Mouse (Mus musculus): ENCODE data around the gene Fnip1. TPM values are rescaled to one million over a fixed set of nuclear protein-coding genes. Genes with fewer than 3 reads are reported as not detected.

Fnip1 gene
- total and polyA plus RNA-seq, 3 experiments = 11.9 to 13.6 TPM; not detected in 1

DNA sequence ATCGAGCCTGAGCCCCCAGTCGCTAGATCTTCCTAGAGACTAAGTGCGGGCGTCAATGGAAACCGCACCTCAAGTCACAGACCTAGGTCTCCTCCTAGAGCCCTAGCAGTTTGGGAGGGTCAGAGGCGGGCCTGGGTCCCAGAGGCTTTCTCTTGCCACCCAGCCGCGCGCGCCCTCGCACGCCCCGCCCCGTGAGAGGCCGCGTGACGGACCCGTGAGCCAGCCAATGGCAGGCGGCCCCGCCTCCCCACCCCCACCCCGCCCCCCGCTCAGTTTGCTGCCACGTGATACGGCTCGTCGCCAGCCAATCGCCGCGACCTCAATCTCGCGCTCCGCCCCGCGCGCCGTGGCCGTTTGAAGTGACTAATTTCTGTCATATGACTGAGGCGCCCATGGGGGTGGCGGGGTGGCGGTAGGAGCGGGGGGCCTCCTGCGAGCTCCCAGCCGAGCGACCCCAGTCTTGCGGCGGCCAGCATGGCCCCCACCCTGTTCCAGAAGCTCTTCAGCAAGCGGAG lies at the start of gene Fnip1 (continued):
- TF ChIP-seq ZMIZ1 (IDR thresholded peaks at IDR 0.05; ENCODE audit: low read depth, low read length) (peak; percentile 95), KAT2A (conservative IDR thresholded peaks at IDR 0.05; ENCODE audit: low read depth, low read length) (no peak; the same call in 1 of the 2 replicates)

DNA sequence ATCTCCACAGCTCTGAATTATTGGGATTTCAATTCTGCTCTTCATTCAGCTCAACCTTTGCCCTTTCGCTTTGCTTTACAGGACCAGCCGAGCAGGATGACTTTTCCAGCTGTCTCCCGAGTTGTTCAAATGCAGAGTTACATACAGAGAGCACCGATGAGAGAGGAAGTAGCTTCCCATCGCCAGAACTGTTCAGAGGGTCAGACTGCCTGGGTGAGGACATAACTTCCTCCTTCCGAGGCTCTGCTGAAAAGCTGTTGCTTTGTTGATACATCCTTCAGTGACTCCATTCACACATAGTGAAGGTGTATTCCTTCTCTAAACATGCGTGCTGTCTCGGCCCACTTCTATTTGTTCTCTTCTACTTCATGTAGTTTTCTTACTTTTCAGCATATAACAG lies 47.6 kb upstream of the Fnip1 start:
- Histone ChIP-seq H3K9me3 (replicated peaks; ENCODE audit: insufficient read depth, low read length) (no peaks in the 10 kb centered on the region), H3K4me1 (ENCODE audit: control insufficient read depth in 1 of 2, insufficient read depth in 2 of 2, low read length in 2 of 2) (peaks cover 5 to 20% of the 10 kb centered on the region in 2 experiments; a peak in 3 of 4 replicates), H3K79me2 (ENCODE audit: control insufficient read depth, insufficient read depth, low read length, poor library complexity) (no peaks in the 10 kb centered on the region), H3K9ac (ENCODE audit: control insufficient read depth, low read depth, low read length, poor library complexity, severe bottlenecking) (peak overlapping the region; percentile 49), H3K4me3 (ENCODE audit: control insufficient read depth in 1 of 2, insufficient read depth in 1 of 2, low read depth in 2 of 2, low read length in 2 of 2) (peak overlapping the region; percentile 30 to 38), H3K27ac (ENCODE audit: control insufficient read depth, low read depth, low read length) (peak overlapping the region; percentile 32; the same call in 1 of the 2 replicates), H3K36me3 (ENCODE audit: control insufficient read depth in 1 of 2, insufficient read depth in 2 of 2, low read length in 2 of 2) (peaks cover 0 to 15% of the 10 kb centered on the region in 2 experiments; a peak in 2 of 4 replicates), H3K27me3 (ENCODE audit: control insufficient read depth in 1 of 2, insufficient read depth in 2 of 2, low read length in 2 of 2) (no peaks in the 10 kb centered on the region)
- DNase-seq (ENCODE audit: low read depth, low spot score) = peak; percentile 86
- TF ChIP-seq EP300 (IDR thresholded peaks at IDR 0.05; ENCODE audit: low read depth in 1 of 2, low read length in 2 of 2) (peak in 1 of 2 experiments; percentile 69; a peak in 3 of 4 replicates), E2F4 (IDR thresholded peaks at IDR 0.05; ENCODE audit: borderline replicate concordance, low read depth, low read length) (peak; percentile 44; the same call in 1 of the 2 replicates), SMC3 (IDR thresholded peaks at IDR 0.05; ENCODE audit: low read depth, low read length) (0 out of 2 replicates have a peak, but pooled peaks have one; percentile 9), USF1 (IDR thresholded peaks at IDR 0.05; ENCODE audit: low read depth, low read length) (no peak), MYB (IDR thresholded peaks at IDR 0.05; ENCODE audit: low read depth, low read length) (no peak), CHD1 (IDR thresholded peaks at IDR 0.05; ENCODE audit: low read depth, low read length) (no peak), SIN3A (IDR thresholded peaks at IDR 0.05; ENCODE audit: low read length) (peak; percentile 14; the same call in 1 of the 2 replicates), TBP (IDR thresholded peaks at IDR 0.05; ENCODE audit: low read depth, low read length) (peak; percentile 71), ZC3H11A (IDR thresholded peaks at IDR 0.05; ENCODE audit: low read depth, low read length) (0 out of 2 replicates have a peak, but pooled peaks have one; percentile 2), MEF2A (IDR thresholded peaks at IDR 0.05; ENCODE audit: extremely low read depth, insufficient replicate concordance, low read depth, low read length, poor library complexity, severe bottlenecking) (no peak)

- no peak overlapping the region for H3K9ac ChIP-seq (ENCODE audit: control insufficient read depth, low read depth, low read length, poor library complexity, severe bottlenecking)
- H3K27ac ChIP-seq (ENCODE audit: control insufficient read depth, low read depth, low read length) = no peak overlapping the region
- no peaks in the 10 kb centered on the region for H3K9me3 ChIP-seq (replicated peaks; ENCODE audit: insufficient read depth, low read length)
- peak; percentile 82 for DNase-seq (ENCODE audit: low read depth, low spot score)
- H3K4me1 ChIP-seq (ENCODE audit: control insufficient read depth in 1 of 2, insufficient read depth in 2 of 2, low read length in 2 of 2) = peaks cover 10 to 25% of the 10 kb centered on the region in 2 experiments
- peaks cover 0 to 23% of the 10 kb centered on the region in 2 experiments; a peak in 2 of 4 replicates for H3K36me3 ChIP-seq (ENCODE audit: control insufficient read depth in 1 of 2, insufficient read depth in 2 of 2, low read length in 2 of 2)
- H3K4me3 ChIP-seq (ENCODE audit: control insufficient read depth in 1 of 2, insufficient read depth in 1 of 2, low read depth in 2 of 2, low read length in 2 of 2) = no peak overlapping the region
- H3K27me3 ChIP-seq (ENCODE audit: control insufficient read depth in 1 of 2, insufficient read depth in 2 of 2, low read length in 2 of 2) = no peaks in the 10 kb centered on the region
- no peaks in the 10 kb centered on the region for H3K79me2 ChIP-seq (ENCODE audit: control insufficient read depth, insufficient read depth, low read length, poor library complexity)
- TF ChIP-seq EP300 (IDR thresholded peaks at IDR 0.05; ENCODE audit: low read depth in 1 of 2, low read length in 2 of 2) (peak; percentile 52 to 90; a peak in 3 of 4 replicates), SIN3A (IDR thresholded peaks at IDR 0.05; ENCODE audit: low read length) (peak; percentile 38; the same call in 1 of the 2 replicates), JUND (IDR thresholded peaks at IDR 0.05; ENCODE audit: low read depth, low read length) (0 out of 2 replicates have a peak, but pooled peaks have one; percentile 35), TCF12 (IDR thresholded peaks at IDR 0.05; ENCODE audit: low read depth, low read length) (peak; percentile 30; the same call in 1 of the 2 replicates), MAX (IDR thresholded peaks at IDR 0.05; ENCODE audit: low read length) (peak; percentile 61; the same call in 1 of the 2 replicates), ZMIZ1 (IDR thresholded peaks at IDR 0.05; ENCODE audit: low read depth, low read length) (no peak), KAT2A (conservative IDR thresholded peaks at IDR 0.05; ENCODE audit: low read depth, low read length) (no peak), BHLHE40 (IDR thresholded peaks at IDR 0.05; ENCODE audit: borderline replicate concordance, low read depth, low read length) (peak; percentile 43; the same call in 1 of the 2 replicates), RAD21 (IDR thresholded peaks at IDR 0.05; ENCODE audit: low read depth, low read length) (no peak), ZNF384 (IDR thresholded peaks at IDR 0.05; ENCODE audit: low read depth, low read length) (0 out of 2 replicates have a peak, but pooled peaks have one; percentile 34), E2F4 (IDR thresholded peaks at IDR 0.05; ENCODE audit: borderline replicate concordance, low read depth, low read length) (no peak), CTCF (IDR thresholded peaks at IDR 0.05 in 2 of 3, conservative IDR thresholded peaks at IDR 0.05 in 1 of 3; ENCODE audit: control insufficient read depth in 1 of 3, insufficient read depth in 1 of 3, low read depth in 2 of 3, low read length in 3 of 3, poor library complexity in 1 of 3, severe bottlenecking in 1 of 3) (no peak), RCOR1 (IDR thresholded peaks at IDR 0.05; ENCODE audit: low read depth, low read length) (no peak), MXI1 (IDR thresholded peaks at IDR 0.05; ENCODE audit: low read depth, low read length) (peak; percentile 54; the same call in 1 of the 2 replicates), MYC (IDR thresholded peaks at IDR 0.05; ENCODE audit: low read depth, low read length) (peak; percentile 67; the same call in 1 of the 2 replicates), HCFC1 (IDR thresholded peaks at IDR 0.05; ENCODE audit: low read depth, low read length) (0 out of 2 replicates have a peak, but pooled peaks have one; percentile 33), ETS1 (IDR thresholded peaks at IDR 0.05; ENCODE audit: low read depth, low read length) (peak; percentile 70), GATA1 (IDR thresholded peaks at IDR 0.05; ENCODE audit: low read depth, low read length) (peak; percentile 59)
Observed at GRCm38 (mm10) chr11:54391326-54391725, 46.7 kb upstream of the Fnip1 start.
